Mouse (Mus musculus) intestine, embryonic 16.5 days (tissue): ENCODE data around the gene Cdh1. TPM values are rescaled to one million over a fixed set of nuclear protein-coding genes. Genes with fewer than 3 reads are reported as not detected.

ENCODE experiments used
- polyA plus RNA-seq: library from polyadenylated mRNA; unstranded; fragments of >200 nt; fragmentation: Nextera tagmentation; extraction: Ambion mirVana; gene quantifications from 2 replicates; pipeline ENCODE4 v1.2.1, GENCODE M21; 2015

Cdh1 gene
- polyA plus RNA-seq, 1 experiment from 2014 or later, result 170 TPM

Other genes with a start within 250 kb of the Cdh1 start
- gene Zfp90, start 188.0 kb upstream of the Cdh1 start, polyA plus RNA-seq, result 11.9 and 12.5 TPM in 2 replicates
- gene 6030452D12Rik, start 102.8 kb upstream of the Cdh1 start, polyA plus RNA-seq, result not detected in 2 replicates
- gene Cdh3, start 92.5 kb upstream of the Cdh1 start, polyA plus RNA-seq, result 11.5 and 12.5 TPM in 2 replicates
- 8.4 and 10.6 TPM in 2 replicates for gene Gm10073, start 29.9 kb upstream of the Cdh1 start, polyA plus RNA-seq
- 7.2 and 7.4 TPM in 2 replicates for gene Tango6, start 79.7 kb downstream of the Cdh1 start, polyA plus RNA-seq